Mouse (Mus musculus) midbrain, embryonic 10.5 days (tissue): ENCODE measurements at regions not wholly inside any gene's neighbourhood (a gene's known extent, or its start where the extent isn't known, plus 50 kb on each side); places are given as distances from the start of the nearest gene placed in this dataset.
"Not testable (repeated sequence)": the region's sequence is repeated elsewhere in the genome, so short reads cannot be mapped to it uniquely, and the experiment has no call there.

ENCODE experiments used
- DNase-seq: peaks from one replicate; pipeline ENCODE4 v3.0.0-alpha.2; 2017; ENCODE audit warnings: low spot score
- H3K27ac ChIP-seq: fragments of 300-500 bp; sonication (generic); replicated peaks from 2 replicates; pipeline ENCODE4 v1.5.1; 2016; ENCODE audit warnings: mild to moderate bottlenecking
- H3K27me3 ChIP-seq: fragments of 300-500 bp; sonication (generic); 2 replicates; pipeline ENCODE4 v1.6.1; 2016; ENCODE audit warnings: low read depth, mild to moderate bottlenecking; ENCODE audit not compliant: poor library complexity, severe bottlenecking
- H3K36me3 ChIP-seq: fragments of 300-500 bp; sonication (generic); 2 replicates; pipeline ENCODE4 v1.6.1; 2016; ENCODE audit warnings: mild to moderate bottlenecking, moderate library complexity
- H3K4me1 ChIP-seq: fragments of 300-500 bp; sonication (generic); 2 replicates; pipeline ENCODE4 v1.6.1; 2016
- H3K4me3 ChIP-seq: fragments of 300-500 bp; sonication (generic); 2 replicates; pipeline ENCODE4 v1.5.1; 2016; ENCODE audit warnings: mild to moderate bottlenecking, moderate library complexity
- H3K9me3 ChIP-seq: fragments of 300-500 bp; sonication (generic); replicated peaks from 2 replicates; pipeline ENCODE4 v1.6.1; 2016; ENCODE audit warnings: mild to moderate bottlenecking
- WGBS: fragments of 180-500 bp; shearing (Covaris S2); methylation state at CpG from one replicate; pipeline ENCODE4 v1.1.7; 2016; 5-methylcytosine and 5-hydroxymethylcytosine counted together

GRCm38 (mm10) chr13:102022273-102022672 lies 254.3 kb upstream of the Pik3r1 start:
- Histone ChIP-seq H3K27ac (no peak overlapping the region), H3K27me3 (no peaks in the 10 kb centered on the region), H3K4me1 (no peaks in the 10 kb centered on the region), H3K4me3 (no peak overlapping the region), H3K9me3 (no peaks in the 10 kb centered on the region), H3K36me3 (no peaks in the 10 kb centered on the region)
- 77% methylated on average over 1 of the region's 1 CpGs for whole genome bisulfite sequencing
- no peak for DNase-seq

GRCm38 (mm10) chr13:102022757-102023156 lies 254.7 kb upstream of the Pik3r1 start:
- Histone ChIP-seq H3K9me3 (no peaks in the 10 kb centered on the region), H3K27me3 (no peaks in the 10 kb centered on the region), H3K36me3 (no peaks in the 10 kb centered on the region), H3K4me1 (no peaks in the 10 kb centered on the region), H3K27ac (no peak overlapping the region), H3K4me3 (no peak overlapping the region)
- DNase-seq: no peak
- 87% methylated on average over 4 of the region's 4 CpGs for WGBS

GRCm38 (mm10) chr13:102023624-102024023 lies 255.6 kb upstream of the Pik3r1 start:
- H3K4me1 ChIP-seq: no peaks in the 10 kb centered on the region
- DNase-seq: no peak
- H3K27me3 ChIP-seq: no peaks in the 10 kb centered on the region
- WGBS: 96% methylated on average over 1 of the region's 1 CpGs
- no peak overlapping the region for H3K27ac ChIP-seq
- H3K4me3 ChIP-seq: no peak overlapping the region
- no peaks in the 10 kb centered on the region for H3K36me3 ChIP-seq
- no peaks in the 10 kb centered on the region for H3K9me3 ChIP-seq

- 83% methylated on average over 3 of the region's 3 CpGs for WGBS
- no peaks in the 10 kb centered on the region for H3K36me3 ChIP-seq
Measured at GRCm38 (mm10) chr13:102025138-102025537, 257.1 kb upstream of the Pik3r1 start.

GRCm38 (mm10) chr13:102025547-102025946 lies 257.5 kb upstream of the Pik3r1 start:
- H3K4me3 ChIP-seq, H3K36me3 ChIP-seq, H3K27me3 ChIP-seq, DNase-seq, H3K4me1 ChIP-seq, H3K27ac ChIP-seq, H3K9me3 ChIP-seq: not testable (repeated sequence)
- WGBS: 89% methylated on average over 2 of the region's 2 CpGs

More at GRCm38 (mm10) chr13:102025138-102025537, 257.1 kb upstream of the Pik3r1 start:
- no peak overlapping the region for H3K27ac ChIP-seq
- no peaks in the 10 kb centered on the region for H3K9me3 ChIP-seq
- no peak for DNase-seq
- H3K27me3 ChIP-seq: no peaks in the 10 kb centered on the region
- no peaks in the 10 kb centered on the region for H3K4me1 ChIP-seq
- H3K4me3 ChIP-seq: no peak overlapping the region

- Histone ChIP-seq H3K27ac (no peak overlapping the region), H3K4me1 (no peaks in the 10 kb centered on the region), H3K36me3 (no peaks in the 10 kb centered on the region), H3K4me3 (no peak overlapping the region), H3K27me3 (no peaks in the 10 kb centered on the region), H3K9me3 (no peaks in the 10 kb centered on the region)
- 89% methylated on average over 4 of the region's 4 CpGs for WGBS
- no peak for DNase-seq
Measured at GRCm38 (mm10) chr13:102031416-102031815, 263.4 kb upstream of the Pik3r1 start.

- 64% methylated on average over 4 of the region's 4 CpGs for WGBS
- DNase-seq: no peak
- H3K4me3 ChIP-seq: no peak overlapping the region
- no peaks in the 10 kb centered on the region for H3K27me3 ChIP-seq
- H3K27ac ChIP-seq: no peak overlapping the region
- no peaks in the 10 kb centered on the region for H3K9me3 ChIP-seq
- no peaks in the 10 kb centered on the region for H3K36me3 ChIP-seq
- no peaks in the 10 kb centered on the region for H3K4me1 ChIP-seq
Measured at GRCm38 (mm10) chr13:102034484-102034883, 266.5 kb upstream of the Pik3r1 start.

- WGBS: 84% methylated on average over 5 of the region's 5 CpGs
- Histone ChIP-seq H3K36me3 (no peaks in the 10 kb centered on the region), H3K4me1 (no peaks in the 10 kb centered on the region), H3K9me3 (no peaks in the 10 kb centered on the region), H3K27ac (no peak overlapping the region), H3K27me3 (no peaks in the 10 kb centered on the region), H3K4me3 (no peak overlapping the region)
- no peak for DNase-seq
Measured at GRCm38 (mm10) chr13:102036001-102036400, 268.0 kb upstream of the Pik3r1 start.

- WGBS: 84% methylated on average over 7 of the region's 7 CpGs
- no peak for DNase-seq
- no peaks in the 10 kb centered on the region for H3K9me3 ChIP-seq
- no peaks in the 10 kb centered on the region for H3K27me3 ChIP-seq
- H3K27ac ChIP-seq: no peak overlapping the region
- no peaks in the 10 kb centered on the region for H3K4me1 ChIP-seq
- no peaks in the 10 kb centered on the region for H3K36me3 ChIP-seq
- H3K4me3 ChIP-seq: no peak overlapping the region
Measured at GRCm38 (mm10) chr13:102036819-102037624, 269.0 kb upstream of the Pik3r1 start.

- no peak for DNase-seq
- Histone ChIP-seq H3K27me3 (no peaks in the 10 kb centered on the region), H3K36me3 (no peaks in the 10 kb centered on the region), H3K27ac (no peak overlapping the region), H3K9me3 (no peaks in the 10 kb centered on the region), H3K4me1 (no peaks in the 10 kb centered on the region), H3K4me3 (no peak overlapping the region)
- 97% methylated on average over 3 of the region's 3 CpGs for WGBS
Measured at GRCm38 (mm10) chr13:102060213-102060612, 292.2 kb upstream of the Pik3r1 start.

- whole genome bisulfite sequencing: 75% methylated on average over 7 of the region's 7 CpGs
Measured at GRCm38 (mm10) chr13:102064590-102065273, 296.7 kb upstream of the Pik3r1 start.

GRCm38 (mm10) chr13:102065274-102065640 lies 297.2 kb upstream of the Pik3r1 start:
- no peak for DNase-seq
- no peaks in the 10 kb centered on the region for H3K4me1 ChIP-seq
- H3K27me3 ChIP-seq: no peaks in the 10 kb centered on the region
- H3K36me3 ChIP-seq: no peaks in the 10 kb centered on the region
- no peak overlapping the region for H3K27ac ChIP-seq
- 85% methylated on average over 5 of the region's 5 CpGs for WGBS
- H3K9me3 ChIP-seq: no peaks in the 10 kb centered on the region
- no peak overlapping the region for H3K4me3 ChIP-seq

More at GRCm38 (mm10) chr13:102064590-102065273, 296.7 kb upstream of the Pik3r1 start:
- no peak overlapping the region for H3K4me3 ChIP-seq
- no peaks in the 10 kb centered on the region for H3K27me3 ChIP-seq
- H3K4me1 ChIP-seq: no peaks in the 10 kb centered on the region
- H3K36me3 ChIP-seq: no peaks in the 10 kb centered on the region
- no peak overlapping the region for H3K27ac ChIP-seq
- no peak for DNase-seq
- no peaks in the 10 kb centered on the region for H3K9me3 ChIP-seq

GRCm38 (mm10) chr13:102065796-102066195 lies 297.8 kb upstream of the Pik3r1 start:
- Histone ChIP-seq H3K27ac (no peak overlapping the region), H3K9me3 (no peaks in the 10 kb centered on the region), H3K36me3 (no peaks in the 10 kb centered on the region), H3K4me3 (no peak overlapping the region), H3K4me1 (no peaks in the 10 kb centered on the region), H3K27me3 (no peaks in the 10 kb centered on the region)
- no peak for DNase-seq
- WGBS: 95% methylated on average over 5 of the region's 5 CpGs
